Mouse (Mus musculus): ENCODE measurements around the gene Micu2.

Micu2 gene

DNA sequence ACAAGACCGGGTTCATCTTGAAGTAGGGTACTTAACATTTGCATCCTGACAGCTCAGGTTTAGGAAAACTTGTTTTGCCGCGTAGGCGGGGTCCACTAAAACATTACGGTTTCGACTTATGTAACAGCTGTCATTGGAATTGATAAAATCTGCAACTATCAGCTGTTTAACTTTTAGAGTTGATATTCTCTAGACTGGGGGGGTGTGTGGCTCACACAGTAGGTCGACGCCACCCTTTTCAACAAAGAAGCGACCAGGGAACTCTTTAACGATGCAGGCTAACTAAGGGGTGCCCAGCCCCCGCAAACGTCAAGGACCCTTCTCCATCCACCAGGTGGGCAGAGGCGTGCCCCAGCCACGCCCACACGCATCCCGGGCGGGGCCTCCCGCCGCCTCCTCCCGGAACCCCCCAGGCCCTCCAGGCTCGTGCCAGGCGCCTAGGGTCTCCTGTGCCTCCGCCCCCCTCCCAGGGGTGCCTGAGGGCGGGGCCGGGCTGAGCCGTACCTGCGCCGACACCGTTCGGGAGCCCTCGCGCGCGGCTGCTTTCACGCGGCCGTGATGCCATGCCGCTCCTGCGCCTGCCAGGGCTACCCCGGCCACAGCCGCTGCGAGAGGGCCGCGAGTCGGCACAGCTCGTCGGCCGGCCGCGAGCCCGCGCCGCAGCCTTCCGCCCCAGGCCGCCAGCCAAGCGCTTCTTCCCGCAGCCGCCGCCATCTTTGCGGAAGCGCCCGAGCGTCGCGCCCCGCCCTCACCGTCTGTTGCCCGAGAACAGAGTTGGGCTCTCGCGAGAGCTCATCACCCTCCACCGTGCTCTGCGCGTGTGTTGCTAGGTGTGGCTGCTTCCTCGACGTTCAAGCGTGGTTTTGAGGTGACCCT is at the start of gene Micu2:
Gene Micu2, minus strand, starts transcription at position 737 of the 876 bp plus-strand sequence.
- peak; percentile 72 for DNase-seq

DNA sequence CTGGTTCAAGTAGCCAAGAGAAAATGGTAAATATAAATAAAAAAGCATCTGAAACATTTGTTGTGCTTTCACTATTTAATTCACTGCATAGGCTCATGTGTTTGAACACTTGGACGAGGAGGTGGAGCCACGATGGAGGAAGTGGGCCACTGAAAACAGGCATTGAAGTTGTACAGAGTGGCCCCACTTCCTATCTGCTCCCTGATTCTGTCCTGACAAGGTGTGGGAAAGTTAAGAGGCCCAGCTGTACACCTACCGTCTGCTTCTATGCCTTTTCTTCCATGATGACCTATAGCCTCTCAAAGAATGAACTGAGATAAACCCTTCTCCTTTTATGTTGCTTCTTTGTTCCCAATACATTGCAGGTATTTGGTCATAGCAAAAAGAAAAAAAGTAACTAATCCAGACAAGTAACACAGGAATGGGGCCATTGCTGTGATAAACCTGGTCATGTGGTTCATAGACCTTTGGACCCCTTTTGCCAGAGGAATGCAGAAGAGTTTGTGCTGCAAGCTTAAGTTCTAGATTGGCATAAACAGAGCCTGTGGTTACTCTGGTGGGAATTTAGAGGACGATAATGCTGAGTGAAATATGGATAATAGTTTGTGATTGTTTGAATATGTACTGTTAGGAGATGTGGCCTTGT is 47.7 kb upstream of the Micu2 start:
- DNase-seq: peak; percentile 54

DNA sequence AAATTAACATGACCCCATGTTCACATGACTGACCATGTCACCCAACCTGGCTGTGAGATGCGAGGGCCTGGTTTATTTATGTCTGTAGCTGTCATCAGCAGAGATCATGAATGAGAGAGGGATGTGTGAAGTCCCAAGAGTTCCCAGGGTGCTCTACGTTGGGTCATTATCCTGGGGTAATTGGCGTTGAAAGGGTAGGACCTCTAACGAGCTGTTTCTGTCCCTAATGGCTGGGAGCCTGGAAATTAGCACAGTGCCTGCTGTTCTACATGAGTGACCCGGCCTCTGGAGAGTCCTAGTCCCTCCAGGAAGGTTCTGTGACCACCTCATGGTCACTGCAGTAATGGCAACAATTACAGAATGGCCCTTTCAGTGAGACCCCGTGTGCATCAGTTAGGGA is 37.1 kb upstream of the Micu2 start:
- DNase-seq: no peak

DNA sequence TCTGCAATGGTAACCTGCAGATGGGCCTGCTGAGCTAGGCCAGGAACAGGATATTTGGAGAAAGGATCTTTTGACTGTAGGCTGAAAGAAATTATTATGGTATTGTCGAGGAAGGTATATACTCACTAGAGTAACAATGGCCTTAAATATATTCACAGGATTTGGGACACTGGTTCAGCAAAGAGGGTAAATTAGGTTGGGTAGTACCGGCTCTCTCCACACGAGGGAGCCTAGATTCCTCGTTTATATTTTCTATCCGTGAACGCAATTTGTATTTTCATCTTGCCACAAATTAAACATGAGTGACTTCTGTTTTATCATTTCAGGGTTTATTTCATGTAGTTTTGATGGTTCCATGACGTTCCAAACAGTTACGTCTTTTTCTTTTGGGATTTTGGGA is 35.5 kb upstream of the Micu2 start:
- peak; percentile 22 for DNase-seq

DNA sequence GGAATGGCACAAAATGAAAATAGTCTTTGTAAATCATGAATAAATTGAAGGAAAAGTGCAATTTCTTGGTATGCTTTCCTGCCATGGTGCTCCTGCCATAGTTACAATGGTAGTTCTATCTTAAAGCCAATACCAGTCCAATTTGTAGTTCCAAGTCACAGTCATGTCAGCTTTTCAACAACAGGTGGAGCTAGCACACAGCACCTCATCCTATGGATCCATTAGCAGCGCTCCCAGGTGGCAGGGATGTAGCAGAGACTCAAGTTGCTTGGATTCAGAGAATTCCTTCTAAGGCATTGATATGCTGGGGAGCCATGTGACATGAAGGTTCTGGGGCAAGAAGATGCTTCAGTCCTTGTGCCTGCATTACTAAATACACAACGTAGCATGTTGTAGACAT is 19.8 kb upstream of the Micu2 start:
- peak; percentile 28 for DNase-seq

DNA sequence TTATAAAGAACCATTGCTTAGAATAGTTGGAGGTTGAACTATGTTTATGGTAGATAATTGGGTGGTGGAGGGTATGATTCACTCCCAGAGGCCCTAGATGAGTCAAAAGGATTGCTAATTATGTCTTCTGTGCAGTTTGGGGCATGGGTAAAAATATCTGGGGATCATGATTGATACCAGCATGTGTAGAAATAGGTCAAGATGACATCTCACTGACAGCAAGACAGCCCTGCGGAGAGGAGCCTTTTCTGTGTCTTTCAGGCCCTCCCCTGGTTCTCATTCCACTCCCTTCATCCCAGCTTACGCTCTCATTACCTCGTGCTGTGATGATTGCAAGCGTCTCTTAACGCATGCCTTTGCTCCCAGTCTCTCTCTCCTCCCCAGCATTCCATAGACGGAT is 4.8 kb upstream of the Micu2 start:
- DNase-seq: no peak

DNA sequence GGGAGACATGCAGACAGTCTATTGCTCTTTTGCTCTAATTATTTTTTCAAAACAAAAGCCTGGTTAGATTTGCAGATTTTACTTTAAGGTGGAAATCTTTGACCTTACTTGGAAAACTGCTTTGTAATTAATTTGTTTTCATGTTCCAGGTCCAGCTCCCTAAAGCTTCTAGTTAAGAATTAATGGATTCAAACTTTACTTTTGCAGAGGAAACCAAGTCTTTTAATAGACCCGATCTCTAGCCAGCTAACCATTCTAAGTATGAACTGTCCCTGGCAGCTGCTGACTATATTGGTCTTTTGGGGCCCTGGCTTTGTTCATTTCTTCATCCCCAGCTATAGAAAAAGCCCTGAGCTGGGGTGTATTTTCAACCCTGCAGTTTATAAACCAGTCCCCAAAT is 3.1 kb upstream of the Micu2 start:
- no peak for DNase-seq

DNA sequence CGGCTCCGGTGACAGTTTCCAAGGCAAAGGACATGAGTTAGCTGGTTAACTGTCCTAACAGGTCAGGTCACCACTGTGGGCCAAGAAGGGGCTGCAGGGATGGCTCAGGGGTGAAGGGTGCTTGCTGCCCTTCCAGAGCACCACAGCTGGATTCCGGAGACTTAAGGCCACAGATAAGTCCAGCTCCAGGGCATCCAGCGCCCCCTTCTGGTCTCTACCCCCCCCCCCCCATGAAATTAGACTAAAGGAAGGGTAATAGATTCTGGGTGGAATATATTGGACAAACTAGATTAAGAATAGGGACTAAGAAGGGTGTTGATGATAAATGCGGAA is 306 bp upstream of the Micu2 start:
- no peak for DNase-seq

DNA sequence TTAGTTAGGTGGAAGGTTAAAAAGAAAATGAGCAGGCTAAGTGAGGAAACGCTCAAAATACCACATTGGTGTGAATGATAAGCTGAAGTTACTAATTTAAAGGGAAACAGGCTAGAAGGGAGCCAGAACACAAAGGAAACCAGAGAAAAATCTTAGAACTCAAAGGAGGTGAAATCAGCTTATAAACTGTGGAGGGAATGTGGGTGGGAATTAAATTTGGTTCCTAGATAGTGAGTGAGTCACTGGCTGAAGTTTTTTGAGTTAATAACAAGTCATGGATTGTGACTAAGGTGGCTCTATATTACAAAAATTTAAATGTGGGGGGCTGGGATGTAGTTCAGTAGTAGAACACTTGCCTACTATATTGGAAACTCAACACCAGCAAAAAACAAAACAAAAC is 1.6 kb downstream of the Micu2 start:
- no peak for DNase-seq

DNA sequence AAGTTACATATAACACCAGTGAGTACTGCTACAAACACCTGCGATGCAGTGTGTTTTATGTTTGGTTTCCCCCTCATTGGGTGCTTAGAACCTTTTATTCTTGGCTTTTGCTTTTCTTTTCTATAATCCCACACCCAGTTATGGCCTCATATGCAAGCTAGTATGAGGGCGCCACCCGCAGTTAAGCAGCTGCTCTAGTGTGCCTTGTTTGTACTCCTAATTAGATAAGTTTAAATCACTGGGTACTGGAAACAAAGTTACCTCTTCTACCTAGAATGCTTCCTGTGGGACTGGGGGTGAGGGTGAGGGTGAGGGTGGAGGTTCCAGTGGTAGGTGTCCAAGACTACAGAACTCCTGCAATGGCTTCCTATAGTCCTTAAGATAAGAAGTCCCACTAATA is 2.9 kb downstream of the Micu2 start:
- DNase-seq: no peak

DNA sequence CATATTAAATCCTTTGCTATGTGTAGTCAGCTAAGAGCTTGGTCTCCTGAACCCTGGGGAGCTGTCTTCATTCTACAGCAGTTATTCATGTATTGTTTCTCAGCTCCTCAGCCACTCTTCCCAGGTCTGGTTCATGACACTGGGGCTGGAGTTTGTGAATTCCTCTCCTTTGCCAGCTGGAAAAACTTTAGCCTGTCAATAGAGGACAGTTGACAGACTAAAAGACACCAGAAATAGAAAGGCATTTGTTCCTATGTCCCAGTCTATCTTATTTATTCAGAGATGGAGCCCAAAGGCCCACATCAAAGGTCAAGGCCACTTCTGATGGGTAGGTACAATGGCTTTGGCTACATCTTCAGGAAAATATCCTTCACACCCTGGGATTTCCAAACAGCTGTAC is 7.3 kb downstream of the Micu2 start:
- no peak for DNase-seq

DNA sequence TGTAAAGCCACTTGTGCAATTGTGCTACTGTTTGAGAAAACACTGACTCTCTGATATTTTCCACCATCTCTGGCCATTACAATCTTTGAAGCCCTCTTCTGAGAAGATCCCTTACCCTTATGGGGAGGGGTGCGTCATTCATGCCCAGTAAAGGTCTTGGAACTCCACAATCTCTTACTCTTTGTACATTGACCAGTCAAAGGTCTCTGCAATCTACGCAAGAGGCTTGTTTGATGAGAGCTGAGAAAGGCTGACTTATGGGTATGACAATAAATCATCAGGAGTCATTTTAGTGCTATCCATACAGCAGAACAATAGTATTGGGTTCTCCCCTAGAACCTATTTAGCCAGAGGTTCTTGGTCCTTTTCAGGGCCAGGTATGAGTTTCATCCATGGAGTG is 9.9 kb downstream of the Micu2 start:
- DNase-seq: no peak

DNA sequence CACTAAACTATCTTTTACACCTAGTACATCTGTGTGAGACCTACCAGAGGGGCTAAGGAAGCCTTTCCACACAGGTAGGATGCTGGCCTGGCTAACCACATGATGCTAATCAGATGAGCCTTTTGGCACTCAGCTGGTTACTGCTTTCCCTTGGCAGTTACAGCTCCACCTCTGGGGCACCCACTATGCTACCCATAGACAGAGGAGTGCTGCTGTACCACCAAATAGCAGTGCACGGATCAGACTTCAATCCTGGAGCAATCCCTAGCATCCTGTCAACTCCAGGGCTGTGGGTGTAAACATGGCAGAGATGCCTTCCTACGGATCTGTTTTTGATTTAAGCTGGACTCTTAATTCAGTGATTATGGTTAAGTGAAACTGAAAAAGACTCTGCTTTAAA is 13.3 kb downstream of the Micu2 start:
- no peak for DNase-seq

DNA sequence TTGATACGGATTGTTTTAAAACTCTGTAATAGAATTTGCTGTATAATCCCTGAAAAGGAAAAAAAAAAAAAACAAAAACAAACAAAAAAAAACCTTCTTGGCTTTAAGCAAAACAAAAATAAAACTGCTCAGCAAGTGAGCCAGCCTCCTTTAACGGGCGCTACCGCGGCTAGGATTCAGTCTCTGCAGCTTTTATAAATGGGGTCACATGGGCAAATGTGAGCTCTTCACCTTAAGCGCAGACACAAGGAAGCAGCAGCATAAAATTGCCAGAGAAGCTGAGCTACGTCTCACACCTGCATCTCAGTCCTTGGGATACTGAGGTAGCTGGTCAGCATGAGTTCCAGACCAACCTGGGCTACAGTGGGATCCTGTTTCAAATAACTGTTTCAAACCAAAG is 16.6 kb downstream of the Micu2 start:
- no peak for DNase-seq

DNA sequence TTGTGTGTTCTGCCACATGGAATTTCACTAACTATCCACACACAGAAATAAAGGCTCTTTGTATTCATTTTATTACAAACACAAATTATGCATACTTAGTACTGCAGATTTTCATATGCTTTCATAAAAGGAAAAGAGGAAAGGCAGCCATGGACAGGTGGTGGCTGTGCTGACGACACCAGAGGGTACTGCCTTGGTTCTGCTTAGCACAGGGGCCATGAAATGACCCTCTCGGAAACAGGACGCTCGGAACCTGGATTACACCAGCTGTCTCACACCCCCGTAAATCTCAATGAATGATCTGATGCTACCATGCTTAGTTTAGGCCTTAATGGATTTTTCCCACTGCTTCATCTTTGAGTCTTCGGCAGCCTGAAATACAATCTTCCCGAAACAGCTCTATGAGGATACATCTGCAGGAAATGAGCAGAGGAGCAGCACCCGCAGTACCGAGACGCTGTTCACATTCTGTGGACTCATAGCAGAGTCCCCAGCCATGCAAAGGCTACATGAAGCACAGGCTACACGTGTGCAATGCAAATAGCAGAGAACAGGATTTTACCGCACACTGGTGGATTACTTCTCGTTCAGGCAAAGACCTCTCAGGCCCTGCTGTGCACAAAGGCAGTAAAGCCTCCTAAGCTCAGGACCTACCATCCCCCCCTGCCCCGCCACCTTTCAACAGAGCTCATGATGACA is 17.2 kb downstream of the Micu2 start:
- no peak for DNase-seq

DNA sequence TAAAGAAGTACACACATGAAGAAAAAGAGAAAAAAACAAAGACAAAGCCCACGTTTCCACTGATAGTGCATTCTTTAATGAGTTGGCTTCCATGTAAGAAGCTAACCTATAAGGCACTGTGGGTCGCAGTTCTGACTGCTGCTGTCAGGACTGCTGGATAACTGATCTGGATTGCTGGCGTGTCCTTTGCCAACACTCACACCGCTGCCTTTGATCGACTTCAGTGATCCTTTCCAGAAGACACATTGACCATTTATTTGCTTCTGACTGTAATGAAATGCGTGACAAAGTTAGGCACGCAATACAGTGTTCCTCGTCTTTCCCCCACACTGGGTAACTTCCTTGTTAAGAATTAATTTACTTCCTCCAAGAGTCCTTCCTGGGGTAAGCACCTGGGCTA is 18.3 kb downstream of the Micu2 start:
- DNase-seq: no peak

DNA sequence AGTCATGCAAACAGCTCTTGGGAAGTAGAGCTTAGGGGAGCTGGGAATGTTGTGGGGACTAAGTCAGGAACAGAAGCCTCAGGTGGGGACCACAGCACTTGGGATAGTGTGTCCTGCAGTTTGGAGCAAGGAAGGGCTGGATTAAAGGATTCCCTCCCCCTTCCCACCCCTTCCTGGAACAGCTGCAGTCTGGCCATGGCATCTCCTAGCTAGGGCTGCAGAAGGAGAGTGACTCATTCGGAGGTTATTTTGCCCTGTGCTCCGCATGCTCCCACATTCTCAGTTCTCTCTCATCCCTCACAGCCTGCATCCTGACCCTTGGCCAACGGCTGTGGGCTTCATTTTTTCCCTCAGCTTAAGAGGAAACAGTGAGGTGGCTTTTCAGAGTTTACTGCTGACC is 18.9 kb downstream of the Micu2 start:
- DNase-seq: no peak

DNA sequence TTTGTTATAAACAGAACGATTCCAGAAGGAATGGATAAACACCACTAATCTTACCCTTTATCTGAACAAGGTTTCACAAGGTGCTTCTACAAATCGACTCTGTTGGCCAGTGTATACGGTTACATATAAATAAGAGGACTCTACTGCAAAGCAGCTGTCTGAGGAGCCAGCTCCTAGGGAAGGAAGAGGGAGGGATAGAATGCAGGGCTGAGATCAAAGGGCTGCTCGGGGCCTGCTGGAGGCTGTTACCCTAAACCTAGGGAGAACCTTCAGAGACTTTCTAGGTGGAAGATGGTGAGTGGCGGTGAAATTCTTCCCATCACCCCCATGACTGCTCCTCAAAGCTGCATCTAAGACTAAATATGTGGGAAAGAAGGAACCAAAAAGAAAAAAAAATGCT is 20.9 kb downstream of the Micu2 start:
- no peak for DNase-seq

DNA sequence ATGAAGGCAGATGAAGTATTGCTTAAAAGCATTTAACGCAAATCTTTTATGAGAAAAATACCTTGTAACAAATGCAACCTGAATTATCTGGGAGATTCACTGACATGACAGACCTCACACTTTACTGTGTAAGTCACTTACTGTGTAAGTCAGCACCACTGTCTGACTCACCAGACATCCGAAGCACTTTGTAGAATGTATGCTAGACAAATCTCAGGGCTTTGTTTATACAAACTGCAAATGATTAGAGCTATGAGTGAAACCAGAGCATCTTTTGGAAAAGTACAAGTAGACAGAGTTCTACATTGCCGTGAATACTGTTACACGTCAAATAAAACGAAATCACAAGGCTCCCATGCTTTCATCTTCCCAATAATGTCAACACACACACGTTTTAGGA is 23.4 kb downstream of the Micu2 start:
- no peak for DNase-seq

DNA sequence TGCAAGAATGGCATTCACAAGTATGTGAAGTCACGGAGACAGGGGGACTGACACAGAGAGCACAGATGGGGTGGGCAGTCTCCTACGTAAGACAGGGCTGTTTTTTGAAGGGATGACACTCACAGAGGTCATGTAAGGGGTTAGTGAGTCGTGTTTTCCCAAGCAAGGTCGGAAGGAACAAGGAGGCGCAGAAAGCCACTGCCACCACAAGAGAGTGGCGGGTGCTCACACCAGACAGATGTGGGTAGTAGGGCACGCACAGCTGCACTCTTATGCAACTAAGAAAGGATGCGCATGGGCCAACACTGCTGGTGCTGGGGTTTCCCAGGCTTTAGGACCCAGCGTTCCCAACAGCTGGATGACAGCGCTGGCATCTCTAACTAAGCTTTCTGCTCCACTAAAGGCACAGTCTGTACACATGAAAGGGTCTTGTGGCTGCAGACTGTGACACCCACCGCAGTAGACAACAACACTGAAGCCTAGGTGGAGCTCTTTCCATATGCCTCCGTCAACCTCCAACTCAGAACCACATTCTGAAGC is 27.0 kb downstream of the Micu2 start:
- no peak for DNase-seq

DNA sequence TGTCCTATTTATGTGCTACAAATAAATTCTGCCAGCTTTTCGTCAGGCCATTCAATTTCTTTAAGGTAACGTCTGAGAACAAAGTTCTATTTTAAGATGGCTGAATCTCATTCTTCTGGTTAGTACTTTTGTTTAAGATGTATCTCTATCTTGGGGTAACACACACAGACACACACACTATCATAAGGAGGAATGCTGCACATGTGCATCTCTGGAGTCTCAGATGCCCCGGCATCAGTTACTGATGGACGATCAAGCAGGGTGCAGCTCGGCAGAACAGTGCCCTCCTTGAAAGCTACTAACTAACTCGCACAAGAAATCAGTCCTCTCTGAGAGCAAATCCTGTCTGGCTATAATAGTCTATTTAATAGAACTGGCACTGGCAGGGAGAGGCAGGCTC is 30.2 kb downstream of the Micu2 start:
- no peak for DNase-seq

DNA sequence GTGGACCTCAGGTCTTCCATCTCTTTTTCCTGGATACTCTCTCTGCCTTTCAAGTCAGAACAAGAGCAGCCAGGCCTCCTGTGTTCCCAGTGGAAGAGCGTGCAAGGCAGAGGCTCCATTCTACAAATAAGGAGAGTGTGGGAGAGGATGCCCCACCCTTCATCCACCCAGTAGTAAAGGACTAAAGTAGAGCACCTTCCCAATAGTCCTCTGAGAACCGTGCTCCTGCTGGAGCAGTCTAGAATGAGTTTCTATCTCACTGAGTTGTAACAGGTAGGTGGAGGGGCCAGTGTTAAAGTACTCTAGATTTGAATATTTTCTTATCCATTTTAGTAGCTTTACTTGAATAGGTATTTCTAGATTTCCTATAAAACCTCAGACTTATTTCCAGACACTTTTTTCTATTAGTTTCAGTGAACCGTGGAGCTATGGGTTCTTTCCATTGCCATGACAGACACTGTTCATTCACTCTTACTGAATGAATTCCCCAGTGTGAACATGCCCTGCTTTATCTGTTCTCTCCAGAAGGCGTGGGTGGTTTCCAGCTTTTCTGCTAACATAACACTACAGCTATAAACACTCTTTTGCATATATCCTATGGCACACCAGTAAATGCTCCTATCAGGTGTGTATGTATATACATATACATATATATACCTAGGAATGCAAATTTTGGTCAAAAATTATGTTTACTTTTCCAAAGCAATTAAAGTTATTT is 31.8 kb downstream of the Micu2 start:
- no peak for DNase-seq

DNA sequence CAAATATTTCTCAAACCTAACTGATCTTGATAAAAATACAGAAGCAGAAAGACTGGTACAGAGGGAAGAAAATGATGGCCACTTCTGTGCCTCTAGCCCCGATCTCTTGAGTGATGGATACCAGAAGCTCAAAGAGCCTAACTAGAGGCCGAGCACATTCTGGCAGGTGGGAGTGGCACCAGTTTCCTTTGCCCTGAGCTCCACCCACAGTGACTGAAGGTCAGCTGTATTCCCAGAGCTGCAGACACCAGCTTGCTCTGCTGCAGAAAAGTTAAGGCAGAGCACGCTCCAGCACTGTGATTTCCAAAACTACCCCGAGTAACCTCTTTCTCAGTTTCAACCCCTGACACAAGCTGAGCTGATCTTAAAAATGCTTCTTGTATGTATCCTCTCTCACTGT is 37.2 kb downstream of the Micu2 start:
- DNase-seq: peak; percentile 17

All from kidney, adult 11 months (tissue).